Mouse (Mus musculus) C2C12 (cell line): Measurements from ENCODE around the gene Ell. TPM values are rescaled to one million over a fixed set of nuclear protein-coding genes. Genes with fewer than 3 reads are reported as not detected.
"Not testable (repeated sequence)": the region's sequence is repeated elsewhere in the genome, so short reads cannot be mapped to it uniquely, and the experiment has no call there.

Source experiments
- H3K27me3 ChIP-seq: one replicate; pipeline ENCODE4 v1.6.1; 2011; ENCODE audit not compliant: control insufficient read depth, insufficient read depth, insufficient read length
- H3K36me3 ChIP-seq: one replicate; pipeline ENCODE4 v1.6.1; 2011; ENCODE audit not compliant: control insufficient read depth, insufficient read depth
- H3K4me3 ChIP-seq: one replicate; pipeline ENCODE4 v1.5.1; 2011; ENCODE audit warnings: mild to moderate bottlenecking, control low read depth; ENCODE audit not compliant: poor library complexity, insufficient read depth, severe bottlenecking
- H3K79me2 ChIP-seq: one replicate; pipeline ENCODE4 v1.6.1; 2011; ENCODE audit not compliant: control insufficient read depth, insufficient read depth
- H3K79me3 ChIP-seq: one replicate; pipeline ENCODE4 v1.6.1; 2011; ENCODE audit warnings: low read depth, control low read depth
- H3ac ChIP-seq: one replicate; pipeline ENCODE3; 2011; ENCODE audit warnings: low read depth; ENCODE audit not compliant: control insufficient read depth, insufficient read length
- CEBPB ChIP-seq: IDR thresholded peaks from one replicate; pipeline ENCODE4 v1.6.1; 2011; ENCODE audit warnings: low read depth, mild to moderate bottlenecking, control low read depth, moderate library complexity
- CTCF ChIP-seq: IDR thresholded peaks from one replicate; pipeline ENCODE4 v1.5.1; 2011; ENCODE audit not compliant: control insufficient read depth, insufficient read depth, insufficient read length
- FOSL1 ChIP-seq: IDR thresholded peaks from one replicate; pipeline ENCODE4 v1.8.0; 2011; ENCODE audit warnings: mild to moderate bottlenecking, low read length; ENCODE audit not compliant: poor library complexity, insufficient read depth, severe bottlenecking
- MAX ChIP-seq: IDR thresholded peaks from one replicate; pipeline ENCODE4 v1.6.1; 2011; ENCODE audit warnings: mild to moderate bottlenecking, control low read depth
- MYOD1 ChIP-seq: IDR thresholded peaks from one replicate; pipeline ENCODE4 v1.6.1; 2011; ENCODE audit warnings: low read depth; ENCODE audit not compliant: control insufficient read depth, insufficient read length
- MYOG ChIP-seq: IDR thresholded peaks from one replicate; pipeline ENCODE4 v1.6.1; 2011; ENCODE audit not compliant: control insufficient read depth, insufficient read length; ENCODE audit errors: extremely low read depth
- USF1 ChIP-seq: IDR thresholded peaks from one replicate; pipeline ENCODE4 v1.6.1; 2011; ENCODE audit warnings: low read depth, mild to moderate bottlenecking, control low read depth, moderate library complexity
- polyA plus RNA-seq: library from polyadenylated mRNA; unstranded; fragments of >200 nt; fragmentation: generic; extraction: Trizol; gene quantifications from one replicate; pipeline ENCODE4 v1.2.1, GENCODE M21; 2012; ENCODE audit warnings: missing spikeins

Ell gene
- polyA plus RNA-seq, 1 experiment, result 12.3 TPM

GRCm38 (mm10) chr8:70504851-70505250 is 34.4 kb upstream of the Ell start:
- H3K79me2 ChIP-seq, result peaks cover 39% of the 10 kb centered on the region
- peak; percentile 36 for TF ChIP-seq CTCF
- TF ChIP-seq MAX, result no peak
- peak overlapping the region; percentile 14 for H3ac ChIP-seq
- H3K4me3 ChIP-seq, result peak overlapping the region; percentile 48
- peaks cover 29% of the 10 kb centered on the region for H3K79me3 ChIP-seq
- no peaks in the 10 kb centered on the region for H3K27me3 ChIP-seq
- H3K36me3 ChIP-seq, result peaks cover 39% of the 10 kb centered on the region

GRCm38 (mm10) chr8:70505698-70506327 is 33.4 kb upstream of the Ell start:
- H3K79me3 ChIP-seq, result peaks cover 31% of the 10 kb centered on the region
- H3K27me3 ChIP-seq, result no peaks in the 10 kb centered on the region
- H3K79me2 ChIP-seq, result peaks cover 46% of the 10 kb centered on the region
- H3K4me3 ChIP-seq, result peak overlapping the region; percentile 48
- H3ac ChIP-seq, result peak overlapping the region; percentile 69
- peak; percentile 83 for TF ChIP-seq USF1
- TF ChIP-seq CEBPB, result no peak
- TF ChIP-seq FOSL1, result no peak
- TF ChIP-seq MAX, result no peak
- H3K36me3 ChIP-seq, result peaks cover 33% of the 10 kb centered on the region

GRCm38 (mm10) chr8:70506328-70507026 is 32.8 kb upstream of the Ell start, which contains the start of gene Rex1bd:
Gene Rex1bd, minus strand, starts transcription at chr8:70506752.
- Histone ChIP-seq H3K4me3 (peak within 1 kb of the TSS; percentile 48), H3K79me2 (peaks cover 53% of the 10 kb centered on the region), H3K36me3 (peaks cover 34% of the 10 kb centered on the region), H3K79me3 (peaks cover 34% of the 10 kb centered on the region), H3K27me3 (no peaks in the 10 kb centered on the region), H3ac (peak within 1 kb of the TSS; percentile 69)
- TF ChIP-seq CTCF (peak; percentile 93), MYOG (no peak)

- Histone ChIP-seq H3K4me3 (peak overlapping the region; percentile 48), H3K27me3 (no peaks in the 10 kb centered on the region), H3ac (no peak overlapping the region), H3K79me2 (peaks cover 58% of the 10 kb centered on the region), H3K36me3 (peaks cover 40% of the 10 kb centered on the region), H3K79me3 (peaks cover 39% of the 10 kb centered on the region)
- TF ChIP-seq FOSL1 (no peak), CTCF (no peak), CEBPB (no peak), USF1 (no peak), MYOG (no peak), MAX (no peak), MYOD1 (no peak)
Observed at GRCm38 (mm10) chr8:70507027-70507393, 32.2 kb upstream of the Ell start.

- Histone ChIP-seq H3K27me3 (no peaks in the 10 kb centered on the region), H3K4me3 (peak overlapping the region; percentile 93), H3ac (peak overlapping the region; percentile 92), H3K36me3 (peaks cover 46% of the 10 kb centered on the region), H3K79me3 (peaks cover 41% of the 10 kb centered on the region), H3K79me2 (peaks cover 73% of the 10 kb centered on the region)
- no peak for TF ChIP-seq CTCF
- TF ChIP-seq MYOD1, result no peak
- TF ChIP-seq USF1, result no peak
- TF ChIP-seq CEBPB, result no peak
- no peak for TF ChIP-seq MAX
- TF ChIP-seq FOSL1, result no peak
Observed at GRCm38 (mm10) chr8:70509281-70509952, 29.8 kb upstream of the Ell start.

- Histone ChIP-seq H3K4me3 (peak within 1 kb of the TSS; percentile 93), H3K36me3 (peaks cover 46% of the 10 kb centered on the region), H3K79me3 (peaks cover 41% of the 10 kb centered on the region), H3ac (peak within 1 kb of the TSS; percentile 92), H3K79me2 (peaks cover 70% of the 10 kb centered on the region), H3K27me3 (no peaks in the 10 kb centered on the region)
- TF ChIP-seq MYOD1 (no peak), MAX (peak; percentile 92), USF1 (no peak)
Observed at GRCm38 (mm10) chr8:70510228-70510915, 28.9 kb upstream of the Ell start, which contains the start of gene Uba52. Gene Uba52, minus strand, starts transcription at chr8:70510801.

GRCm38 (mm10) chr8:70511174-70511573 is 28.1 kb upstream of the Ell start:
- H3K4me3 ChIP-seq, result peak overlapping the region; percentile 93
- peaks cover 33% of the 10 kb centered on the region for H3K79me3 ChIP-seq
- H3ac ChIP-seq, H3K27me3 ChIP-seq: not testable (repeated sequence)
- peaks cover 46% of the 10 kb centered on the region for H3K36me3 ChIP-seq
- peaks cover 62% of the 10 kb centered on the region for H3K79me2 ChIP-seq
